Mouse (Mus musculus) heart, embryonic 13.5 days (tissue): ENCODE results near the gene Gm27027. TPM values are rescaled to one million over a fixed set of nuclear protein-coding genes. Genes with fewer than 3 reads are reported as not detected.

Experiments used
- ATAC-seq: fragments of 200-750 bp; cut with Nextera tagmentation; 2 replicates; pipeline ENCODE4 v1.8.0; 2017; ENCODE audit warnings: moderate TSS enrichment; ENCODE audit not compliant: insufficient number of reproducible peaks, low FRiP score, low TSS enrichment; ENCODE audit errors: extremely low read depth
- H3K27ac ChIP-seq: fragments of 300-500 bp; sonication (generic); replicated peaks from 2 replicates; pipeline ENCODE4 v1.5.1; 2015; ENCODE audit warnings: moderate library complexity, mild to moderate bottlenecking, inconsistent platforms
- H3K27me3 ChIP-seq: fragments of 300-500 bp; sonication (generic); replicated peaks from 2 replicates; pipeline ENCODE4 v1.6.1; 2015; ENCODE audit warnings: mild to moderate bottlenecking, inconsistent platforms
- H3K36me3 ChIP-seq: fragments of 300-500 bp; sonication (generic); 2 replicates; pipeline ENCODE4 v1.6.1; 2015; ENCODE audit warnings: mild to moderate bottlenecking, inconsistent platforms
- H3K4me1 ChIP-seq: fragments of 300-500 bp; sonication (generic); 2 replicates; pipeline ENCODE4 v1.6.1; 2015; ENCODE audit warnings: inconsistent platforms
- H3K4me2 ChIP-seq: fragments of 300-500 bp; sonication (generic); 2 replicates; pipeline ENCODE4 v1.6.1; 2015; ENCODE audit warnings: inconsistent platforms, mild to moderate bottlenecking, moderate library complexity
- H3K4me3 ChIP-seq: fragments of 300-500 bp; sonication (generic); 2 replicates; pipeline ENCODE4 v1.5.1; 2015; ENCODE audit warnings: moderate library complexity, mild to moderate bottlenecking, inconsistent platforms
- H3K9ac ChIP-seq: fragments of 300-500 bp; sonication (generic); 2 replicates; pipeline ENCODE4 v1.6.1; 2015; ENCODE audit warnings: inconsistent platforms, mild to moderate bottlenecking, moderate library complexity
- H3K9me3 ChIP-seq: fragments of 300-500 bp; sonication (generic); 2 replicates; pipeline ENCODE4 v1.6.1; 2016; ENCODE audit warnings: inconsistent platforms
- WGBS: fragments of 180-500 bp; shearing (Covaris S2); methylation state at CpG from one replicate; pipeline ENCODE4 v1.1.7; 2015; ENCODE audit warnings: mixed read lengths; 5-methylcytosine and 5-hydroxymethylcytosine counted together
- polyA plus RNA-seq: library from polyadenylated mRNA; unstranded; fragments of >200 nt; fragmentation: Nextera tagmentation; extraction: Ambion mirVana; gene quantifications from 2 replicates; pipeline ENCODE4 v1.2.1, GENCODE M21; 2015

The Gm27027 gene
- polyA plus RNA-seq, 1 experiment from 2014 or later = not detected

GRCm38 (mm10) chr2:93975526-93976435 is 20.4 kb downstream of the Gm27027 start:
- ATAC-seq = no peak
- H3K4me2 ChIP-seq = peak overlapping the region; percentile 85

GRCm38 (mm10) chr2:93975041-93975440 is 21.1 kb downstream of the Gm27027 start:
- Histone ChIP-seq H3K9me3 (no peaks in the 10 kb centered on the region), H3K27me3 (peaks cover 43% of the 10 kb centered on the region), H3K9ac (no peak overlapping the region), H3K4me2 (no peak overlapping the region), H3K4me3 (no peak overlapping the region), H3K36me3 (peaks cover 15% of the 10 kb centered on the region), H3K27ac (no peak overlapping the region), H3K4me1 (peaks cover 25% of the 10 kb centered on the region)
- no peak for ATAC-seq
- WGBS = 46% methylated on average over 7 of the region's 7 CpGs

More at GRCm38 (mm10) chr2:93975526-93976435, 20.4 kb downstream of the Gm27027 start:
- Histone ChIP-seq H3K4me1 (peaks cover 25% of the 10 kb centered on the region), H3K9me3 (no peaks in the 10 kb centered on the region), H3K36me3 (peaks cover 23% of the 10 kb centered on the region), H3K27me3 (peaks cover 43% of the 10 kb centered on the region), H3K9ac (peak overlapping the region; percentile 73), H3K27ac (peak overlapping the region; percentile 51; the same call in 1 of the 2 replicates), H3K4me3 (peak overlapping the region; percentile 53)
- 23% methylated on average over 21 of the region's 21 CpGs for WGBS

GRCm38 (mm10) chr2:93971647-93972046 is 24.5 kb downstream of the Gm27027 start:
- Histone ChIP-seq H3K27ac (no peak overlapping the region), H3K9me3 (no peaks in the 10 kb centered on the region), H3K4me2 (no peak overlapping the region), H3K4me1 (peaks cover 14% of the 10 kb centered on the region), H3K27me3 (peaks cover 43% of the 10 kb centered on the region), H3K4me3 (no peak overlapping the region), H3K36me3 (no peaks in the 10 kb centered on the region), H3K9ac (no peak overlapping the region)
- no peak for ATAC-seq
- 64% methylated on average over 3 of the region's 3 CpGs for WGBS

- H3K4me3 ChIP-seq = no peak overlapping the region
- WGBS = 53% methylated on average over 7 of the region's 7 CpGs
- no peaks in the 10 kb centered on the region for H3K4me1 ChIP-seq
- no peak overlapping the region for H3K9ac ChIP-seq
- no peaks in the 10 kb centered on the region for H3K9me3 ChIP-seq
- no peak for ATAC-seq
- H3K4me2 ChIP-seq = no peak overlapping the region
- no peak overlapping the region for H3K27ac ChIP-seq
- no peaks in the 10 kb centered on the region for H3K36me3 ChIP-seq
- H3K27me3 ChIP-seq = peaks cover 28% of the 10 kb centered on the region; the same call in 1 of the 2 replicates
These were observed 31.5 kb downstream of the Gm27027 start for GRCm38 (mm10) chr2:93964494-93965160.

- Histone ChIP-seq H3K36me3 (no peaks in the 10 kb centered on the region), H3K4me1 (no peaks in the 10 kb centered on the region), H3K27me3 (peaks cover 35% of the 10 kb centered on the region; the same call in 1 of the 2 replicates), H3K9me3 (no peaks in the 10 kb centered on the region), H3K4me2 (no peak overlapping the region), H3K4me3 (no peak overlapping the region), H3K9ac (no peak overlapping the region), H3K27ac (no peak overlapping the region)
- WGBS = 81% methylated on average over 1 of the region's 1 CpGs
- no peak for ATAC-seq
These were observed 32.4 kb downstream of the Gm27027 start for GRCm38 (mm10) chr2:93963802-93964201.

- WGBS = 58% methylated on average over 8 of the region's 8 CpGs
- no peak overlapping the region for H3K9ac ChIP-seq
- no peaks in the 10 kb centered on the region for H3K9me3 ChIP-seq
- no peak overlapping the region for H3K4me2 ChIP-seq
- ATAC-seq = no peak
- H3K27me3 ChIP-seq = peaks cover 54% of the 10 kb centered on the region
- H3K27ac ChIP-seq = no peak overlapping the region
- H3K36me3 ChIP-seq = no peaks in the 10 kb centered on the region
- no peak overlapping the region for H3K4me3 ChIP-seq
- 0 out of 2 replicates have a peak, but pooled peaks cover under 1% of the 10 kb centered on the region for H3K4me1 ChIP-seq
These were observed 34.4 kb downstream of the Gm27027 start for GRCm38 (mm10) chr2:93961716-93962115.

- no peak overlapping the region for H3K4me2 ChIP-seq
- peaks cover 61% of the 10 kb centered on the region for H3K27me3 ChIP-seq
- H3K4me3 ChIP-seq = no peak overlapping the region
- H3K27ac ChIP-seq = no peak overlapping the region
- H3K9me3 ChIP-seq = no peaks in the 10 kb centered on the region
- no peak overlapping the region for H3K9ac ChIP-seq
- WGBS = 69% methylated on average over 8 of the region's 8 CpGs
- no peaks in the 10 kb centered on the region for H3K36me3 ChIP-seq
- H3K4me1 ChIP-seq = peaks cover 25% of the 10 kb centered on the region
- no peak for ATAC-seq
These were observed 36.8 kb downstream of the Gm27027 start for GRCm38 (mm10) chr2:93959346-93959745.

GRCm38 (mm10) chr2:93958216-93958615 is 37.9 kb downstream of the Gm27027 start:
- Histone ChIP-seq H3K36me3 (no peaks in the 10 kb centered on the region), H3K4me1 (peaks cover 27% of the 10 kb centered on the region), H3K9me3 (no peaks in the 10 kb centered on the region), H3K27me3 (peaks cover 72% of the 10 kb centered on the region), H3K27ac (no peak overlapping the region), H3K4me3 (no peak overlapping the region), H3K9ac (no peak overlapping the region), H3K4me2 (no peak overlapping the region)
- no peak for ATAC-seq
- WGBS = 58% methylated on average over 3 of the region's 3 CpGs

GRCm38 (mm10) chr2:93957785-93958175 is 38.4 kb downstream of the Gm27027 start:
- no peak overlapping the region for H3K27ac ChIP-seq
- H3K27me3 ChIP-seq = peaks cover 75% of the 10 kb centered on the region
- no peak for ATAC-seq
- no peaks in the 10 kb centered on the region for H3K36me3 ChIP-seq
- peak overlapping the region; percentile 99; the same call in 1 of the 2 replicates for H3K4me2 ChIP-seq
- H3K4me3 ChIP-seq = no peak overlapping the region
- H3K9me3 ChIP-seq = no peaks in the 10 kb centered on the region
- H3K9ac ChIP-seq = no peak overlapping the region
- peaks cover 27% of the 10 kb centered on the region for H3K4me1 ChIP-seq
- WGBS = 54% methylated on average over 8 of the region's 8 CpGs

- peak within 1 kb of the TSS; percentile 74 for H3K4me3 ChIP-seq
- H3K27me3 ChIP-seq = peaks cover 82% of the 10 kb centered on the region
These were observed 39.0 kb downstream of the Gm27027 start, which contains the start of gene Gm13889 for GRCm38 (mm10) chr2:93956908-93957784. Gm13889 (minus strand) TSS chr2:93957201.

More at GRCm38 (mm10) chr2:93956908-93957784, 39.0 kb downstream of the Gm27027 start, which contains the start of gene Gm13889:
- no peaks in the 10 kb centered on the region for H3K36me3 ChIP-seq
- H3K4me2 ChIP-seq = peak within 1 kb of the TSS; percentile 99
- peak within 1 kb of the TSS; percentile 32; the same call in 1 of the 2 replicates for H3K27ac ChIP-seq
- peak; percentile 21; the same call in 1 of the 2 replicates for ATAC-seq
- 6% methylated on average over 46 of the region's 62 CpGs for WGBS
- H3K9me3 ChIP-seq = no peaks in the 10 kb centered on the region
- peak within 1 kb of the TSS; percentile 87 for H3K9ac ChIP-seq
- peaks cover 27% of the 10 kb centered on the region for H3K4me1 ChIP-seq
